Mouse (Mus musculus): Measurements from ENCODE around the gene Kif18b.

The Kif18b gene

DNA sequence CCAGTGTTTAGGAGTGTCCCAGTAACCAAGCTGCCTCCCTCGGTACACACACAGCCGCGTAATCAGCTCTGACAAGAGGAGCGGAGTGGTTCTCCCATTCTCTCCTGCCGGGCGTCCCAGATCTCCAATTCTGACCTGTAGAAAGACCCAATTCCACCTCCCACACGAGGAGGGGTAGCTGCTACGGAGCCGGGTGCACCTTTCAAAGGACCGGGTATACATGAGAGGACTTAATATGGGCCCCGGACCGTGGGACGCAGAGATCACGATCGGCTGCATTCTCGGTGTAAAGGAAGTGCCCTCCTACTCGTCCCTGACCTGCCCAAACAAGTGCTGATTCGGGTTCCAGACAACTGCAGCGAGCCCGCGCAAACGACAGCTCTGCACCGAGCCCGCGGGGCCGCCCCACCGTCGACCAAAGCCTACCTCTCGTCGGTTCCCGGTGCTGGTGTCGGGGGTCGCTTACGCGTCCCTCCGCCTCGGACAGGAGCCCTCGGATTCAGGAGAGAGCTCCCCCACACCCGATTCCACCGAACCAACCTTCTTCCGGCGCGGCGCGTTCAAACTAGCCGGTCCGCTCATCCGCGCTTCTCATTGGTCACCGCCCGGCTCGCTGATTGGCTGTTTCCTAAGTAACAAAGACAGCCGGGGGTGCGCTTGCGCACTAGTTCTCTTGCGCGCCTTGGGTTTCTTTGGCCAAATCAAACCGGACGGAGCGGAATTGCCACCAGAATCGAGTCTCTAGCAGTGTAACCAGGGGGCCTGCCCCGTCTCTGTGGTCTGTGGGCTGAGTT, at the start of gene Kif18b:
Gene Kif18b, minus strand, starts transcription at position 568 of the 794 bp plus-strand sequence.
- in situ Hi-C loops (cut with MboI), result no loop called here

DNA sequence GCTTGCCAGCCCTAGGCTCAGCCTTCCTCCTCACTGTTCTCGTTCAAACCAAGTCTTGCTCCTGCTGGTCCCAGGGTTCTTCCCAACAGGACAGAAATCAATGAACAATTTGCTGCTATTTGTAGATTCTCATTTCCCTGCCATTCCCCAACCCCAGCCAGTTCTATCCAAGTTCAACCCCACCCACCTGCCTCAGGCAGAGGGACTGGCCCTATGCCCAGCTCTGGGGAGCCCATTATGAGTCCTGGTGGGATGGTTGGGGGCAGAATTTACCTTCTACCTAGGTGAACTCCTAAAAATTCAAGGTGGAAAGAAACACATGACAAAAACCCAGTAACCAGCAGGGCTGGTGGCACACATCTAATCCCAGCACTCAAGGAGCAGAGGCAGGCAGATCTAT, 47.4 kb upstream of the Kif18b start:
- in situ Hi-C loops (cut with MboI), result no loop called here

DNA sequence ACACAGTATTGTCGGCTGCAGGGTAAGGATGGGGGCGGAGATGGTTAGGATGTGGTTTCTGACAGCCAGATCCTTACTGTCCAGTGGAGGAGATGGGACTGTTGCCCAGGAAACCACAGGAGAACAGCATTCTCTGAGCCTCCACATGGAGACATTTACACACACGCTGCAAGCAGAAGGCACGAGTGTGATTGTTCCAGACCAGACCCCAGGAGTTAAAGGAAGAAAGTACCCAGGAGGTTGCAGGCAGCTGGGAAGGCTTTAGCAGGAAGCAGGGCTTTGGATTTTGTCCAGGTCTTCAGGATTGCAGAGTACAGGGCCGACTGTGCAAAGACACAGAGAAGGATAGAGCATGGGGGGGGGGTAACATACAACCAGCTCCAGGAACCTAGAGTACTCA, 46.7 kb upstream of the Kif18b start:
- in situ Hi-C loops (cut with MboI), result no loop called here

GRCm38 (mm10) chr11:102964547-102965091, 39.7 kb upstream of the Kif18b start:
- in situ Hi-C loops (cut with MboI), result no loop called here

GRCm38 (mm10) chr11:102963855-102964546, 39.1 kb upstream of the Kif18b start:
- in situ Hi-C loops (cut with MboI), result no loop called here

DNA sequence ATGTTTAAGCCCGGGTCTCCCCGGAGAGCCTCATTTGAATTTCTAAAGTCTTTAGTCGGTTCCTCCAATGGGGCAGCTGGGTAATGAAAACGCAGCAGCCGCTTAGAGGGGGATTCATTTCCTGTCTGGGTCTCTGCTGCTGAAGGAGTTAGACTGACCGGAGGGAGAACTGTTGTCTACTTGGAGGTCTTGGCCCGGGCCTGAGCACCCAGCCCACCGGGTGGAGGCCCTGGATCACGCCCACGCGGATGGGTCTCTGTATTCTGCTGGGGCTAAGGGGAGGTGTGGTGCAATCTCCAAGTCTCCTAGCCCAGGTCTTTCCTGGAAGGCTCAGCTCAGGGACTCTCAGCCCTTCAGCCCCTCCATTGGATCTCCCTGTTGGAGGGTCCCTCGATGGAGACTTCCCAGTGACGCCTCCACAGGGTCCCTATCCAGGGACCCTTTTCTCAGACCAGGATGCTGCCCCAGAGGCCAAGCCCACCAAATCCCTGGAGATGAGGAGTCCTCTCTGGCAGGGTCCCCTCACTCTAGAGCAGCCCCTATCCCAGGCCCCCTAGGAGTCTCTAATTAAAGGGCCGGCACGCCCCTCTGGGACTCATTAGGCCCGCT, 38.4 kb upstream of the Kif18b start:
- in situ Hi-C loops (cut with MboI), result no loop called here

- in situ Hi-C loops (cut with MboI), result no loop called here
Measured at GRCm38 (mm10) chr11:102962861-102963245, 37.9 kb upstream of the Kif18b start.

GRCm38 (mm10) chr11:102961082-102961481, 36.2 kb upstream of the Kif18b start:
- in situ Hi-C loops (cut with MboI), result no loop called here

- in situ Hi-C loops (cut with MboI), result no loop called here
Measured at GRCm38 (mm10) chr11:102958870-102959269, 33.9 kb upstream of the Kif18b start.

GRCm38 (mm10) chr11:102958431-102958830, 33.5 kb upstream of the Kif18b start:
- in situ Hi-C loops (cut with MboI), result no loop called here

GRCm38 (mm10) chr11:102957692-102958091, 32.8 kb upstream of the Kif18b start:
- in situ Hi-C loops (cut with MboI), result no loop called here

- in situ Hi-C loops (cut with MboI), result no loop called here
Measured at GRCm38 (mm10) chr11:102956962-102957614, 32.2 kb upstream of the Kif18b start.

DNA sequence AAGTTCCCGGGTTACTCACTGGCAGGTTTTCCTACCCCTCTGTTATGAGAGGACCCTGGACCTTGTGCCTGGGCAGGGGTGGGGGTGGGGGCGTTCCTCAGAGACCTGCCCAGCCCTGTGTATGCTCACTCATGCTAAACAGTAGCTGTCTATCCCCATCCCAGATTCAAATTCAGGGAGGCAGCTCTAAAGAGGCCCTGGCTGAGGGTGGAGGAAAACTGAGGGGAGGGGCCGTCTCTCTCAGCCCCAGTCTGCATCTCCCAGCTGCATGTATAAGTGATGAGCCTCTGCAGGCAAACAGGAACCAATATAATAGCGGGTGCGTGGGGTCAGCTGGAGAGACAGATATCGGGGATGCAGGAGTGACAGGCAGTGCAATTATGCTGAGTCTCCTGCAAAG, 28.0 kb upstream of the Kif18b start:
- in situ Hi-C loops (cut with MboI), result no loop called here

- in situ Hi-C loops (cut with MboI), result no loop called here
Measured at GRCm38 (mm10) chr11:102948043-102948961, 23.4 kb upstream of the Kif18b start.

DNA sequence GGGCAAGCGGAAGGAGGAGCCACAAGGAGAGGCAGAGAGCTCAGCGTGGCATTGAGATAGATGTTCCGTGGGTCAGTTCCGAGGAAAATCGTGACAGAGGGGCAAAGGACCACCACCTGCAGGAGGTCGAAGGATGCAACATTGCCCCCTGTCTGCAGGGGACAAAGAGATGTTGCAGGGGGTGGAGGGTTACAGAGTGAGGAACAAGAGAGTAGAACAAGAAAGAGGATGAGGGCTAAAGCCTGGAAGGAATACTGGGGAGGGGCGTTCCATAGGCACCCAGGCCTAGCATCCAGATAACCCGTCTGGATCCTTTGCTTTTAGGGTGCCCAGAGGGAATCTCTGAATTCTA, 22.0 kb upstream of the Kif18b start:
- in situ Hi-C loops (cut with MboI), result no loop called here

- in situ Hi-C loops (cut with MboI), result no loop called here
Measured at GRCm38 (mm10) chr11:102946265-102946991, 21.5 kb upstream of the Kif18b start, which contains the start of gene C1ql1. Gene C1ql1 (minus strand): TSS chr11:102946688.

GRCm38 (mm10) chr11:102945306-102946264, 20.7 kb upstream of the Kif18b start:
- in situ Hi-C loops (cut with MboI), result no loop called here

DNA sequence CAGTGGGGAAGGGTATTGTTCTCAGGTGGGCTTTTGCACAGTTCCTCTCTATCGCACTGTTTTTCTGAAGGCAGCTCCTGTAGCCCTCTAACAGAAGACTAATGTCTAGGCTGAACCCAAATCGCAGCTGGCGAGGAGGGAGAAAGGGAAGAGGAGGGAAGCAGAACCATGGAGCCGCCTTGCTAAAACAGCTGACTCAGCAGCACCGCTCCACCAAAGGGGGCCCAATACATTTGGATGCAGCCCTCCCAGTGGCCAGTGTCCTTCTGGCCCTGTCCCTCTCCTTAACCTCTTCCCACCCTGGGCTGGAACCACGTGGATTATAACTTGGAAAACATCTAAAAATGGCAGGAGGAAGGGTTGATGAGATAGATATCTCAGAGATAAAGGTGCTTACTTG, 16.3 kb upstream of the Kif18b start:
- in situ Hi-C loops (cut with MboI), result no loop called here

DNA sequence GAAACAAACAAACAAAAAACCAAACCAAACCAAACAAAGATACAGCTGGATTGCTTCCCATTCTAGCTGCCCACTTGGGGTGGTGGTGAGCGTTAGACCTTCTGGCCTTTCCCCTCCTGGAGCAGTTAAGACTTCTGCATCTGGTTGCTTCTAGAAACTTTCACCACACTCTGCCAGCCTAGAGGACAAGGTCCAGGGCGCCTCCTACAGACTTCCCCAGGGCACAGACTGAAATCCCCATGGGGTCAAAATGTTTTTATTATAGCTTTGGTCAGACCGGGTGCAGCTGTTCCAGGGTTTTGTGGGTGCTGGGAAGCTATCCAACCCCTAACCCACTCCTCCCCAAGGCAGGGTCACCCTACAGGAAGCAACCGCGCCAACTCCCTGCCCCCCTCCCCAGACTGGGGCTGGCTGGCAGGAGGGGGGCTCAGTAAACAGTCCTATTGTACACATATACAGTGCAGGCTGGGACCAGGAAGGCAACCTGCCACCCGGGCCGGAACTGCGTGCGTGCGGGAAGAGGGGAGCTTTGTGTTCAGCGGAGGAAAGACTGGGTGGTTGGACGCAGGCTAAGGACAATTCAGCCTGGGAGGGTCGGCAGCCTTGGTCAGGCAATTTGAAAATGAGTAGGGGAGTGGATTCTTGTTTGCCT, 14.2 kb upstream of the Kif18b start:
- in situ Hi-C loops (cut with MboI), result no loop called here
